Mouse (Mus musculus) lung, postnatal 4 days (tissue): ENCODE data around the gene Slc8a2.

ENCODE experiments used
- DNase-seq, 2 experiments: peaks; one replicate each; pipeline ENCODE4 v3.0.0; 2021

The Slc8a2 gene

DNA sequence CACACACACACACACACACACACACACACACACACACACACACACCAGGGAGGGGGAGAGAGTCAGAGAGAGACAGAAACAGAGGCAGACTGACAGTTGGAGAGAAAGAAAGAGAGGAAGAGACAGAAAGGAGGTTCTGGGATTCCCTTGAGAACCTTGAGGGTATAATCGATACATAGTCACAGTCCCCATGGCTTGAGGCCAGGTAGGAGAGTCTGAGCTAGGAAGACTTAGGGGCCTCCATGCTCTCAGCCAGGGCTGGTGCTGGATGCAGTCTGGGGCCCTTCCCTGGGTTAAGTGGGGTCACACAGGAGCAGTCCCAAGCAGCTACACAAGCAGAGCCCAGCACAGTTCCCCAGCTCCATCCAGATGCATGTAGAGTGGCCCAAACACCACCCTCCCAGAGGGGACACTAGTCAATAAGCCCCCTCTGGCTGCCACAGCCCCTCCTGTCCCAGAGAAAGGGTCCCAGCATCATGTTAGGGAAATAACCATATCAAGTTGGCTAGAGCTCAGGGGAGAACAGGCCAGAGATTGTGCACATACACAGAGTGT is 43.0 kb downstream of the Slc8a2 start:
- DNase-seq, result no peak

DNA sequence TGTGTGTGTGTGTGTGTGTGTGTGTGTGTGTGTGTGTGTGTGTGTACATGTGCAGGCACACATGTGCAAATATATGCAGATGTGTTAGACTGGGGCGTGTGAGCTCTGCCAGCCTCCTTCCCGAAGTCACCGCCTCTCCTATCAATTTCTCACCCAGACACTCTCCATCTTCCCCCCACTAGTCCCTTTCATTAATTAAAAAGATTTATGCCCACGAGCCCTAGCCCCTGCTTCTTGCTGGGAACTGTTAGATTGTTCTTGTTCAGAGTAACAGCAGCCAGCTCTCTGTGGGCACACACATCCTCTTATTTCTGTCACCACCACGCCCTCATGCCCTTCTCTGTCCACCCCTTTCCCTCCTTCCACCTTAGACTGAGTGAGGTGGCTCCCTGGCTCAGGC is 43.5 kb downstream of the Slc8a2 start:
- DNase-seq, result no peak

- DNase-seq, result peak; percentile 67 to 76
Observed at GRCm38 (mm10) chr7:16174597-16175541, 45.2 kb downstream of the Slc8a2 start, which contains the start of gene Meis3. Gene Meis3, plus strand, starts transcription at chr7:16175090.

- no peak for DNase-seq
Observed at GRCm38 (mm10) chr7:16175542-16175931, 45.9 kb downstream of the Slc8a2 start.

- DNase-seq, result no peak
Observed at GRCm38 (mm10) chr7:16178114-16178513, 48.5 kb downstream of the Slc8a2 start.

DNA sequence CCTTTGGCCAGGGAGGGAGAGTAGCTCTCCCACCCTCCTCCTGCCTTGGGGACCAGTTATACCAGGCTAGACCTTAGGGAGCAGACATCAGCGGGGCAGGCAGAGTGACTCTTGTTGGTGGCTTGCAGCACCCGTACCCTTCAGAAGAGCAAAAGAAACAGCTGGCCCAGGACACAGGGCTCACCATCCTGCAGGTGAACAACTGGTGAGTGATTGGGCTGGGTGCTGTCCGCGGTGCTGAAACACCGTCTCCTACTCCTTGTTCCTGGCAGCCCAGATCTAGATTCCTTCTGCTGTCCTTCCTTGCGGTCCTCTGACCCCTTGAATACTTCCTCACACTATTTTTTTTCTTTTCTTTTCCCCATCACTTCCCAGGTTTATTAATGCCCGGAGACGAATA is 54.0 kb downstream of the Slc8a2 start:
- DNase-seq, result peak; percentile 49 to 59

- no peak for DNase-seq
Observed at GRCm38 (mm10) chr7:16187494-16187893, 57.9 kb downstream of the Slc8a2 start.

DNA sequence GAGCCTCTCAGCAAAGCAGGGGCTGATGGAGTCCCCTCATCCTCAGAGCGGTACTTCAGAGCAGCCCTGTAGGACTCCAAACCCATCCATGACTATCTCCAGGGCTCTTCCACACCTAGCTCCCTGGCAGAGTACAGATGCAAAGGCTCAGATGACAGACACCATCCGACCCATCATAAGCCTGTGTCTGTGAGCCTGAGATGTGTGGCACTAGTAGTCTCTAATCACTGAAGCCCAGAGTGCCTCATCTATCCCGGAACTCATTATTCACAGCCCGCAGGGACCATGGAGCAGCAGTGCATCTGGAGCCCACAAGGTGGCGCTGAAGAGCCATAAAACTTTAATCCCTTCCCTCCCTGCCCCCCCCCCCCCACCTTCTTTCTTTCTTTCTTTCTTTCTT is 62.7 kb downstream of the Slc8a2 start:
- DNase-seq, result peak; percentile 62 to 81

- no peak for DNase-seq
Observed at GRCm38 (mm10) chr7:16193702-16194101, 64.1 kb downstream of the Slc8a2 start.

GRCm38 (mm10) chr7:16196616-16197015 is 67.0 kb downstream of the Slc8a2 start:
- no peak for DNase-seq

GRCm38 (mm10) chr7:16197166-16197565 is 67.5 kb downstream of the Slc8a2 start:
- DNase-seq, result no peak

- no peak for DNase-seq
Observed at GRCm38 (mm10) chr7:16198540-16198939, 68.9 kb downstream of the Slc8a2 start.

DNA sequence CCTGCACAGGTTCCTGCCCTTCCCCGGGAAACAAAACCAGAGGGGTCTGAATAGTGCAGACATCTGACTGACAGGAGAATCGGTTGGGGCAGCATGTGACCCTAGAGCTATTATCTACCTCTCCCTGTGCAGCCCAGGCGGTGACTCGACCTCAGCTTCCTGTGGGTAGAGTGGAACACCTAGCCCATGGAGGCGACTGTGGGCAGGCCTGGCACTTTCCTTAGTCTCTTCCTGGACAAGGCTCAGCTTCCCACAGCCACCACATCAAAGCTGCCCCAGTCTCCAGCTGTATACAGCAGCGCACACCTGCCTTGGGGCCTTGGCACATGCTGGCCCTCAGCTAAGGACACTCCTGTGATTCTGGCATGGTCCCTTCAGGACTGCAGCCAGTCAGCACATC is 71.5 kb downstream of the Slc8a2 start:
- DNase-seq, result no peak

DNA sequence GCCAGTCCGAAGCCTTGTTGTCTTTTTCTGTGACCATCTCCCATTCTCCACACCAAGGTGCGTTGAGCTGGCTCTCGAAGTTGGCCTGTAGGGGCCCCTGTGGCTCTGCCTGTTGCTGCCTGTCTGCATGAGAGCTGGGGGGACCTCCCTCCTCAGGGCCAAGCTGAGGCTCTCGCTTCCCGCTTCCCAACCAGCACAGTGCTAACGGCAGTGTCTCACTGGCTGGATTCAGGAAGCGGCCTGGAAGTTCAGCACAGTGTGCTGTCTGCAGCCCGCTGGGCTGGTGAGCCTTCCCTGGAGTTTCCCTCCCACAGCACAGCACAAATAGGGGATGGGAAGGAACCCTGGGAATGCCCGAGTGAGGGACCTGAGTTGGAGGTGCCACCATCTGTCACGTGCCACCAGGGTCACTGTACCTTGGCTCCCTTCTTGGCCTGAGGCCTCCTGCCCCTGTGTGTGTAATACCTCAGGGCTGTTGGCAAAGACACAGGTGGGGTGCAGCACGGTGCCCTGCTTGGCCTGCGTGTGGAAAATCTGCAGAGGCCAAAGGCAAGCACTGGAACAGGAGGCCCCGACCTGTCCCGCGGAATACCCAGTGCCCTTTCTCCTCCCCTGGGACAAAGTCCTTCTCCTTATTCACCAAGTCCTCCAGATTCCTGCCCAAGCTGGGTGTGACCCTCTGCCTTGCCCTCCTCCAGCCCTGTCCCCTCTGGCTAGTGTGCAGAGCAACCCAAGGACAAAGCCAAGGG is 73.3 kb downstream of the Slc8a2 start:
- DNase-seq, result no peak

DNA sequence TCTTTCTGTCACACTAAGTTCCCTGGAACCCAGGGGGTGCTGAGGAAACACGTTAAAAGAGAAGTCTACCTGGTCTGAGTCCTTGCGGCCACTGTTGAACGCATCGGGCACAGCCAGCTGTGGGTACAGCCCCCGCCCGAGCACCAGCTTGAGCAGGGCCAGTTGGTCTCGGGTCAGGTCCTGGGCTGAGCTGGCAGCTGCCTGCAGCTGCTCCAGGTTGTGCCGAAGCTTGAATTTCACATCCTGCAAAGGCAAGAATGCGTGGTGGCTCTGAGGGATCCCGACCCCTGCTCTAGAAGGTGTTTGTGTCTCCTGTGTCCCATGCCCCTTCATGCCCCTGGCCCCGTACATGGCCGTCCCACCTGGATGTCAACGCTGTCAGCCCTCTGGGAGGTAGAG is 73.9 kb downstream of the Slc8a2 start:
- no peak for DNase-seq

GRCm38 (mm10) chr7:16204791-16205190 is 75.2 kb downstream of the Slc8a2 start:
- DNase-seq, result peak in 1 of 2 experiments; percentile 17

DNA sequence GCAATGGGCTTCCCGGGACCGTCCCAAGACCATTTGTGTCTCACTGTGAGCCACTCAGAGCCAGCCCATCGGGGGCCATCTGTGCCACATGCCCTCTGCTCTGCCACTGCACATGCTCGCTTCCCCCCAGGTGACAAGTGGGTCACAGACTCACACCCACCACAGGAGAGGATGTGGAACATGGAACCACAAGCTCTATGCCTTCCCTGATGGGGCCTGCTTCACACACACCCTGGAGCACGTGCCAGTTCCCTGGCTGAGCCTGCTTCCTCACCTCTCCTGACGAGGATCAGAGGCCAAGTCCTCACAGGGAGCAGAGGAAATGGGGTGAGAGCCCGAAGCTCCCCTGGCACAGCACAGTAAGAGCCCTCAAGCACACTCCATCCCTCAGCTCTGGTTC is 77.5 kb downstream of the Slc8a2 start:
- DNase-seq, result no peak

GRCm38 (mm10) chr7:16207496-16207895 is 77.9 kb downstream of the Slc8a2 start:
- DNase-seq, result peak; percentile 59

- peak in 1 of 2 experiments; percentile 40 for DNase-seq
Observed at GRCm38 (mm10) chr7:16208781-16209665, 79.4 kb downstream of the Slc8a2 start.
